Mouse (Mus musculus): Measurements from ENCODE around the gene Panx1. TPM values are rescaled to one million over a fixed set of nuclear protein-coding genes. Genes with fewer than 3 reads are reported as not detected.

Gene Panx1
- polyA plus RNA-seq, 1 experiment from 2014 or later: 4.0 TPM

DNA sequence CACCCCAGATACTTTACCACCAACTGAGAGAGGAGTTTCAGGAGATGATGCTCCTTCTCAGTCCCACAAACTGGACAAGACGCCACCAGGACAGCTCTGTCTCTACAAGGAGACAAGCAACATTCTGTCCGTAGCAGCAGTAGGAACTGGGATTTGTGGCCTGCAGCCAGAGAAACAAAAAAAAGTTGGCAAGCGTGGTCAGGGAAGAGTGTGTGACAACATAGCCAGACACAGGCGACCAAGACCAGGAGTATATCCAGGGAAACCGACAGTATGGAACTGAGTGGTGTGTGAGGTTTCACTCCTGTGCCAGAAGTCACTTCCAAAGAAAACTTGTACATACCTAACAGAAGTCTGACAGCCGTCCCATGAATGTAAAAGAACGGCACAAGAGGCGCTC, 14.5 kb downstream of the Panx1 start:
- H3K4me1 ChIP-seq (ENCODE audit: insufficient read depth): 0 out of 2 replicates have a peak, but pooled peaks cover 3% of the 10 kb centered on the region
- H3K27me3 ChIP-seq (ENCODE audit: insufficient read depth, low read length): no peaks in the 10 kb centered on the region
- no peak overlapping the region for H3K9ac ChIP-seq (replicated peaks)
- no peak overlapping the region for H3K4me3 ChIP-seq (ENCODE audit: low read depth, low read length)
- H3K9me3 ChIP-seq (ENCODE audit: low read length): no peaks in the 10 kb centered on the region
- no peak for ATAC-seq
- WGBS (ENCODE audit: insufficient replicate concordance): 78% methylated on average over 8 of the region's 8 CpGs
- TF ChIP-seq EP300 (IDR thresholded peaks at IDR 0.05; ENCODE audit: low read depth) (no peak), CTCF (IDR thresholded peaks at IDR 0.05; ENCODE audit: low read depth) (no peak)
- no peak overlapping the region for H3K27ac ChIP-seq (ENCODE audit: low read depth)
- H3K4me2 ChIP-seq (ENCODE audit: low read depth, low read length): no peak overlapping the region
- no peak for DNase-seq
- no peaks in the 10 kb centered on the region for H3K36me3 ChIP-seq (replicated peaks; ENCODE audit: insufficient read depth, low read length)

DNA sequence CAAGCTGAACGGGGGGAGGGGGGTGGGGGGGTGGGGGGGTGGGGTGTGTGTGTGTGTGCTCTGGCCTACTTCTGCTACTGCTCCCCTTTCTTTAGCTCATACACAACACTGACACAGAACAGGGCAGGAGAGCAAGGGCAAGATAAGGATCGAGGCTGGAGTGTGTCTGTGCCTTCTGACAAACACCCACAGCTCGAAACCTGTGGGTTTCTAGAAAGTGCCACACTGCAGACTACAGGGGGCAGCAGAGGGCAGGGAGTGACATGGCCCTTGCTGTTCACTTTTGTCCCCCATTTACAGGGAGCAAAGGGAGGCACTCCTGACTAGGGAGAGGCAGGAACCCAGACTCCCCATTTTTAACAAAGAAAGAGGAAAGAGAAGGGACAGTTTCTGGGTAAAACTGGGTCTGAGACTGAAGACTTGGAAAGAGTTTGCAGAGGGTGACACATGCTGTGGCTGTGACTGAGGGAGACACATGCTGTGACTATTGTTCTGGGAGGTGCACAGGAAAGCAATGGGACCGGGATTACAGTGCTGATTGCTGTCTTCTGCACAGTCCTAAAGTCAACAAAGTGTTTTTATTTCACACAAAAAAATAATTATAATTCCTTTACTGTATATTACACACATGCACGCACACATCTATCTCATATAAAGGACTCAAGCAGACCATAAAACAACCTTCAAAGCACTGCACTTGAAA, 16.1 kb downstream of the Panx1 start:
- no peaks in the 10 kb centered on the region for H3K36me3 ChIP-seq (replicated peaks; ENCODE audit: insufficient read depth, low read length)
- H3K4me3 ChIP-seq (ENCODE audit: low read depth, low read length): no peak overlapping the region
- H3K27ac ChIP-seq (ENCODE audit: low read depth): no peak overlapping the region
- DNase-seq (peak; percentile 75), ATAC-seq (peak; percentile 38; the same call in 1 of the 2 replicates)
- no peaks in the 10 kb centered on the region for H3K27me3 ChIP-seq (ENCODE audit: insufficient read depth, low read length)
- no peak overlapping the region for H3K9ac ChIP-seq (replicated peaks)
- WGBS (ENCODE audit: insufficient replicate concordance): 52% methylated on average over 5 of the region's 5 CpGs
- no peaks in the 10 kb centered on the region for H3K4me1 ChIP-seq (ENCODE audit: insufficient read depth)
- H3K4me2 ChIP-seq (ENCODE audit: low read depth, low read length): no peak overlapping the region
- H3K9me3 ChIP-seq (ENCODE audit: low read length): no peaks in the 10 kb centered on the region
- TF ChIP-seq CTCF (IDR thresholded peaks at IDR 0.05; ENCODE audit: low read depth) (peak; percentile 81), EP300 (IDR thresholded peaks at IDR 0.05; ENCODE audit: low read depth) (no peak)

DNA sequence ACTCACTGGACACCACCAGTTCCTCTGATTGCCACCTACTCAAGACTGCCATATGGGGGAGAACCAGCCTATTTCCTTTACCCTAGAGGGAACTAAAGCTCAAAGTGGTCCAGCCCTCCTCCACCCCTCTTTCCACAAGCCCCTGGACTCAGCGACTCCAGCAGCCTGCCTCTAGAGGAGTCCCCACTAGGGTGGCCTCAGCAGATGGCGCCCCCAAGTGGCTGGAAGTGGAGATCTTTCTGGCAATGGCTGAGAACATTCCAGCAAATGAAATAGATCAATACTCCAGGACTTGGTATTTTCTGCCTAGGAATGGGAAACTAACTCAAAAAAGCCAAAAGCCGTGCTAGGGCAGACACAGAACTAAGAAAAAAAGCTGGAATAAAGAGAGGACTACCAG, 17.6 kb downstream of the Panx1 start:
- Histone ChIP-seq H3K36me3 (replicated peaks; ENCODE audit: insufficient read depth, low read length) (no peaks in the 10 kb centered on the region), H3K9ac (replicated peaks) (no peak overlapping the region), H3K27ac (ENCODE audit: low read depth) (no peak overlapping the region), H3K4me1 (ENCODE audit: insufficient read depth) (no peaks in the 10 kb centered on the region), H3K4me3 (ENCODE audit: low read depth, low read length) (no peak overlapping the region), H3K4me2 (ENCODE audit: low read depth, low read length) (no peak overlapping the region), H3K27me3 (ENCODE audit: insufficient read depth, low read length) (no peaks in the 10 kb centered on the region), H3K9me3 (ENCODE audit: low read length) (no peaks in the 10 kb centered on the region)
- no peak for TF ChIP-seq EP300 (IDR thresholded peaks at IDR 0.05; ENCODE audit: low read depth)
- peak; percentile 48 for TF ChIP-seq CTCF (IDR thresholded peaks at IDR 0.05; ENCODE audit: low read depth)
- ATAC-seq (no peak), DNase-seq (peak; percentile 33)
- 51% methylated on average over 3 of the region's 3 CpGs for WGBS (ENCODE audit: insufficient replicate concordance)

DNA sequence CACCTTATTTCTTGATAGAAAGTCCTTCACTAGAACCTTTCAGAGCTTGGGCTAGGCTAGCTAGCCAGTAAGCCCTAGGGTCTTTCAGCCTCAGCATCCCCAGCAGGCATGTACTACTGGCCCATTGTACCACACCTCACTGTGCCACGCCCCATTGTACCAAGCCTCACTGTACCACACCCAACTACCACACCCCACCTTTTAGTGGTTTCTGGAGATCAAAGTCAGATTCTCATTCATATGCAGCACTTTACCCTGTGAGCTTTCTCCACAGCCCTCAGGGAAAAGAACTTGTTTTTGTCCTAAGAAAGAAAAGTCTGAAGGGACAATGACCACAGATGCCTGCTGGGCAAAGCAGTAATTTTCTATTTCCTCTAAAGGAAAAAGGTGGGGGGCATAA, 22.2 kb downstream of the Panx1 start:
- Histone ChIP-seq H3K4me3 (ENCODE audit: low read depth, low read length) (no peak overlapping the region), H3K9ac (replicated peaks) (no peak overlapping the region), H3K27ac (ENCODE audit: low read depth) (no peak overlapping the region), H3K4me2 (ENCODE audit: low read depth, low read length) (no peak overlapping the region), H3K9me3 (ENCODE audit: low read length) (no peaks in the 10 kb centered on the region), H3K27me3 (ENCODE audit: insufficient read depth, low read length) (no peaks in the 10 kb centered on the region), H3K4me1 (ENCODE audit: insufficient read depth) (no peaks in the 10 kb centered on the region), H3K36me3 (replicated peaks; ENCODE audit: insufficient read depth, low read length) (no peaks in the 10 kb centered on the region)
- DNase-seq (no peak), ATAC-seq (no peak)
- TF ChIP-seq CTCF (IDR thresholded peaks at IDR 0.05; ENCODE audit: low read depth) (no peak), EP300 (IDR thresholded peaks at IDR 0.05; ENCODE audit: low read depth) (no peak)
- WGBS (ENCODE audit: insufficient replicate concordance): 55% methylated on average over 1 of the region's 1 CpGs

DNA sequence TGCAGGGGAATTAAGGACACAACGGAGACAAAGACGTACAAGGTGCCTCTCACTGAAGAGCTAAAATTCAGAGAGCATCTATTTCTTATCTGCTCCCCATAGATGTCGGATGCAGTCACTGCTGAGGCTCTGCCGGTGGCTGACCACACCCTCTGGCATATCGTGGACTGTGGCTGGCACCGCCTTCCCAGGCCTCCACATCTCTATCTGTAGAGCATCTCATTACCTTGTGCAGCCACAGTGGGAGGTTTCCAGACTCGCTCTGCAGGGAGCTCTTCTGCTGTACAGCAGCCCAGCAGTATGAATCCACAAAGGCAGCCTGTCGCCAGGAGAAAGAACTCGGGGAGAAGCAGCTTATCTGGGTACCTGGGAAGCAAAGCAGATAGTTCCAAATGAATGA, 24.1 kb downstream of the Panx1 start:
- Histone ChIP-seq H3K9ac (replicated peaks) (no peak overlapping the region), H3K4me2 (ENCODE audit: low read depth, low read length) (no peak overlapping the region), H3K27me3 (ENCODE audit: insufficient read depth, low read length) (no peaks in the 10 kb centered on the region), H3K36me3 (replicated peaks; ENCODE audit: insufficient read depth, low read length) (no peaks in the 10 kb centered on the region), H3K4me1 (ENCODE audit: insufficient read depth) (no peaks in the 10 kb centered on the region), H3K9me3 (ENCODE audit: low read length) (no peaks in the 10 kb centered on the region), H3K27ac (ENCODE audit: low read depth) (no peak overlapping the region), H3K4me3 (ENCODE audit: low read depth, low read length) (no peak overlapping the region)
- no peak for DNase-seq
- no peak for ATAC-seq
- TF ChIP-seq CTCF (IDR thresholded peaks at IDR 0.05; ENCODE audit: low read depth): no peak
- TF ChIP-seq EP300 (IDR thresholded peaks at IDR 0.05; ENCODE audit: low read depth): no peak
- WGBS (ENCODE audit: insufficient replicate concordance): 60% methylated on average over 9 of the region's 9 CpGs

DNA sequence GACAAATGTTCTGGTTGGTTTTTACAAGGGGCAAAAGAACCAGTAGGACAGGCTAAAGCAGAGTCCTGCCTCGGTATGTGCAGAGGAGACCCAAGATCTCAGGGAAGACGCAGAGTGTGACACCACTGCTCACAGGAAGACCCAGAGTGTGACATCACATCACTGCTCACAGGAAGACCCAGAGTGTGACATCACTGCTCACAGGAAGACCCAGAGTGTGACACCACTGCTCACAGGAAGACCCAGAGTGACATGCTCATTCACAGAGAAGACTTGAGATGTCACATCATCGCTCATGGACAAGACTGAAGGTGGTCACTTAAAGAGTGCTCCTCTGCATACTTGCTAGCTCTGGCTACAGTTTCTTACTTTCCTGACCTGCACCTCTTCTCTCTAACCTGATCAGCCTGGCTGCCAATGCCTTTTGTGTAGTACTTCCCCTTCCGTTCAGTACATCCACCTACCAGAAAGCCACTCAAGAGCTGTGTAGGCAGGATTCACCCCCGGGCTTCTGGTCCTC, 24.7 kb downstream of the Panx1 start:
- Histone ChIP-seq H3K27ac (ENCODE audit: low read depth) (no peak overlapping the region), H3K9me3 (ENCODE audit: low read length) (no peaks in the 10 kb centered on the region), H3K4me2 (ENCODE audit: low read depth, low read length) (no peak overlapping the region), H3K4me3 (ENCODE audit: low read depth, low read length) (no peak overlapping the region), H3K9ac (replicated peaks) (no peak overlapping the region), H3K27me3 (ENCODE audit: insufficient read depth, low read length) (no peaks in the 10 kb centered on the region), H3K4me1 (ENCODE audit: insufficient read depth) (no peaks in the 10 kb centered on the region), H3K36me3 (replicated peaks; ENCODE audit: insufficient read depth, low read length) (no peaks in the 10 kb centered on the region)
- 77% methylated on average over 5 of the region's 5 CpGs for WGBS (ENCODE audit: insufficient replicate concordance)
- no peak for DNase-seq
- no peak for ATAC-seq
- TF ChIP-seq EP300 (IDR thresholded peaks at IDR 0.05; ENCODE audit: low read depth): no peak
- TF ChIP-seq CTCF (IDR thresholded peaks at IDR 0.05; ENCODE audit: low read depth): no peak

Measured in liver, postnatal 0 days (tissue).